Comparison of ENCODE assay signal across 11 mouse cellular contexts in the genomic region with DNA sequence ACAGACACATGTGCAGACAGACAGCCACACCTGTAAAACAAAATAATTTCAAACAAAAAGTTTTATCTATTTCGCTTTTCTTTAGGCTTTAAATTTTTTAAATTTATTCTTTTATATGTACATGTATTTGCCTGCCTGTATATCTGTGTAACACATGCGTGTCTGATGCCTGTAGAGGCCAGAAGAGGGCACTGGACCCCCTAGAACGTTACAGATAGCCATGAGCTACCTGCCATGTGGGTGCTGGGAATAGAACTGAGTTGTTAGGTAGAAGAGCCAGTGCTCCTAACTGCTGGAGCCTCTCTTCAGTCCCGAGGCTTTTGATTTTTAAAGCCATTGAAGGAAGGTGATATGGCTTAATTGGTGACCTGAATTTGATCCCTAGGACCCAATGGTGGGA.
"Had no signal": no experiment of that assay in that cellular context is flagged by ENCODE, and none has a peak within 500 bp of the region (broad histone marks: within the 10 kb centered on the region; RNA-seq: fewer than 3 reads in every experiment).

No protein-coding gene starts in this region.

- H3K36me3 ChIP-seq: limb, embryonic 12.5 days; midbrain, embryonic 13.5 days had no signal

- DNase-seq: kidney, postnatal 25 days; layer of hippocampus, adult 9-11 months; liver; lung, adult 2 months; lung, postnatal 36 days; right cerebral cortex, postnatal 25 days; thymus, postnatal 36 days had no signal

- H3K4me3 ChIP-seq: limb, embryonic 12.5 days; midbrain, embryonic 13.5 days had no signal

- H3K4me1 ChIP-seq: limb, embryonic 12.5 days; midbrain, embryonic 13.5 days had no signal

- H3K9ac ChIP-seq: limb, embryonic 12.5 days; liver, embryonic 14.5 days; midbrain, embryonic 13.5 days had no signal

- H3K27ac ChIP-seq: limb, embryonic 12.5 days; liver, embryonic 14.5 days; midbrain, embryonic 13.5 days had no signal

- H3K9me3 ChIP-seq: limb, embryonic 12.5 days; midbrain, embryonic 13.5 days had no signal

- H3K4me2 ChIP-seq: limb, embryonic 12.5 days; midbrain, embryonic 13.5 days had no signal

- ATAC-seq: lung, postnatal 0 days; midbrain, embryonic 13.5 days had no signal

- H3K27me3 ChIP-seq: midbrain, embryonic 13.5 days had no signal
